Mouse (Mus musculus) kidney, postnatal 0 days (tissue): ENCODE measurements around the gene Kdelc2. TPM values are rescaled to one million over a fixed set of nuclear protein-coding genes. Genes with fewer than 3 reads are reported as not detected.

Experiments used
- ATAC-seq: fragments of 200-750 bp; cut with Nextera tagmentation; replicated peaks from 2 replicates; pipeline ENCODE4 v1.8.0; 2017; ENCODE audit warnings: low read depth, moderate number of reproducible peaks, moderate TSS enrichment, moderate library complexity; ENCODE audit not compliant: low FRiP score
- DNase-seq: peaks from one replicate; pipeline ENCODE4 v3.0.0-alpha.2; 2016; ENCODE audit warnings: low spot score
- H3K27ac ChIP-seq: fragments of 300-500 bp; sonication (generic); 2 replicates; pipeline ENCODE4 v1.5.1; 2014; ENCODE audit warnings: mild to moderate bottlenecking
- H3K27me3 ChIP-seq: fragments of 300-500 bp; sonication (generic); 2 replicates; pipeline ENCODE4 v1.6.1; 2014; ENCODE audit warnings: low read length, mixed read lengths; ENCODE audit not compliant: insufficient read depth
- H3K36me3 ChIP-seq: fragments of 300-500 bp; sonication (generic); 2 replicates; pipeline ENCODE4 v1.6.1; 2014; ENCODE audit warnings: low read length, mixed read lengths; ENCODE audit not compliant: insufficient read depth
- H3K4me1 ChIP-seq: fragments of 300-500 bp; sonication (generic); replicated peaks from 2 replicates; pipeline ENCODE4 v1.6.1; 2014; ENCODE audit warnings: antibody characterized with exemption, low read length, mixed read lengths; ENCODE audit not compliant: insufficient read depth
- H3K4me2 ChIP-seq: fragments of 300-500 bp; sonication (generic); 2 replicates; pipeline ENCODE4 v1.6.1; 2014; ENCODE audit warnings: mild to moderate bottlenecking, low read length, moderate library complexity, mixed read lengths
- H3K4me3 ChIP-seq: fragments of 300-500 bp; sonication (generic); replicated peaks from 2 replicates; pipeline ENCODE4 v1.5.1; 2014; ENCODE audit warnings: low read depth, low read length
- H3K9ac ChIP-seq: fragments of 300-500 bp; sonication (generic); 2 replicates; pipeline ENCODE4 v1.6.1; 2014; ENCODE audit warnings: low read depth, low read length
- H3K9me3 ChIP-seq: fragments of 300-500 bp; sonication (generic); replicated peaks from 2 replicates; pipeline ENCODE4 v1.6.1; 2016; ENCODE audit warnings: low read length, inconsistent platforms, mixed read lengths
- CTCF ChIP-seq: IDR thresholded peaks from 2 replicates; pipeline ENCODE4 v1.5.1; 2016; ENCODE audit warnings: antibody characterized with exemption, low read depth, mild to moderate bottlenecking, moderate library complexity
- WGBS: fragments of 180-500 bp; shearing (Covaris S2); extraction: QIAGEN DNeasy Blood & Tissue Kit; methylation state at CpG from one replicate; pipeline ENCODE4 v1.1.7; 2014; 5-methylcytosine and 5-hydroxymethylcytosine counted together
- polyA plus RNA-seq: library from polyadenylated mRNA; unstranded; fragments of >200 nt; fragmentation: Nextera tagmentation; extraction: Ambion mirVana; gene quantifications from 2 replicates; pipeline ENCODE4 v1.2.1, GENCODE M21; 2015

Gene Kdelc2
- polyA plus RNA-seq, 1 experiment from 2014 or later: 28.6 TPM

- ATAC-seq (no peak), DNase-seq (no peak)
- H3K9ac ChIP-seq: no peak overlapping the region
- no peaks in the 10 kb centered on the region for H3K9me3 ChIP-seq
- H3K4me3 ChIP-seq: no peak overlapping the region
- H3K4me2 ChIP-seq: no peak overlapping the region
- no peaks in the 10 kb centered on the region for H3K27me3 ChIP-seq
- no peaks in the 10 kb centered on the region for H3K4me1 ChIP-seq
- no peaks in the 10 kb centered on the region for H3K36me3 ChIP-seq
- WGBS: 83% methylated on average over 9 of the region's 9 CpGs
- no peak overlapping the region for H3K27ac ChIP-seq
- TF ChIP-seq CTCF: no peak
These were observed 39.0 kb upstream of the Kdelc2 start for GRCm38 (mm10) chr9:53344646-53345432.

DNA sequence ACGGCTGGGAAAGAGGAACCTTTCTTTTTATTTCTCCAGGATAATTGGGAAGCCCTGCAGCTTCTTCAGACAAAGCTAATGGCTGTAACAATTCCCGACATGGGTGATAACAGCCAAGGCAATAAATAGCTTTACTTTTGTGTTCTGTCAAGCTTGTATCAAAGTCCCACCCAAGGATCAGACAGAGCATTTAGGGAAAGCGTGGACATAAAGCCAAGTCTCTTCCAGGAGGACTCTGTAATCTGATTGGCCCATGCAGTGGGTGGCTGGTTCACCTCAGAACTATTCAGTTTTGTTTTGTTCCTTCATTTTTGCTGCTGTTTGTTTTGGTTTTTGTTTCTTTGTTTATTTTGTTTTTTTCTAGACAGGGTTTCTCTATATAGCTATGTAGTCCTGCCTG lies 38.1 kb upstream of the Kdelc2 start:
- WGBS: 39% methylated on average over 3 of the region's 3 CpGs
- DNase-seq (no peak), ATAC-seq (no peak)
- H3K4me1 ChIP-seq: no peaks in the 10 kb centered on the region
- H3K27ac ChIP-seq: no peak overlapping the region
- H3K4me3 ChIP-seq: no peak overlapping the region
- no peaks in the 10 kb centered on the region for H3K36me3 ChIP-seq
- H3K27me3 ChIP-seq: no peaks in the 10 kb centered on the region
- no peak overlapping the region for H3K4me2 ChIP-seq
- no peak for TF ChIP-seq CTCF
- no peak overlapping the region for H3K9ac ChIP-seq
- no peaks in the 10 kb centered on the region for H3K9me3 ChIP-seq

DNA sequence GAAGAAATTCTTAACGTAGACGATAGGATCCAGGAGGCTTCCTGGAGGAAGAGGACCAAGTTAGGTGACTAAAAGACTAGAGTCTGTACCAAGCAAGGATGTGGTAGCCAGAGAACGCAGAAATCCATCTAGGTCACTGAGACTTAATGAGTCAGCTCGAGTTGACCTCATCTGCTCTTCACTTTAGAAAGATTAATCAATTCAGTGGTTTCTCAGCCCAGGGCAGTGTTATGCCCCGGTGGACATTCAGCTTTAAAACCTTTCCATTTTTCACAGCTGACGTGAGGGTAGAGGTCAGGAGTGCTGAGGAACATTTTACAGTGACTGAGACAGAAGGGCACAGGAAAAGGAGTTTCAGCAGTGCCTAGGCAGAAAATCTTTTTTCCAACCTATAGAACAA lies 37.4 kb upstream of the Kdelc2 start:
- Histone ChIP-seq H3K9me3 (no peaks in the 10 kb centered on the region), H3K27me3 (no peaks in the 10 kb centered on the region), H3K4me2 (no peak overlapping the region), H3K9ac (no peak overlapping the region), H3K36me3 (no peaks in the 10 kb centered on the region), H3K4me1 (no peaks in the 10 kb centered on the region), H3K4me3 (no peak overlapping the region), H3K27ac (no peak overlapping the region)
- 42% methylated on average over 6 of the region's 6 CpGs for WGBS
- ATAC-seq (no peak), DNase-seq (no peak)
- TF ChIP-seq CTCF: no peak

GRCm38 (mm10) chr9:53349211-53349610 lies 34.6 kb upstream of the Kdelc2 start:
- Histone ChIP-seq H3K9me3 (no peaks in the 10 kb centered on the region), H3K27me3 (no peaks in the 10 kb centered on the region), H3K4me3 (no peak overlapping the region), H3K36me3 (no peaks in the 10 kb centered on the region), H3K4me1 (no peaks in the 10 kb centered on the region), H3K4me2 (no peak overlapping the region), H3K27ac (no peak overlapping the region), H3K9ac (no peak overlapping the region)
- TF ChIP-seq CTCF: no peak
- WGBS: 50% methylated on average over 1 of the region's 1 CpGs
- no peak for ATAC-seq
- no peak for DNase-seq

DNA sequence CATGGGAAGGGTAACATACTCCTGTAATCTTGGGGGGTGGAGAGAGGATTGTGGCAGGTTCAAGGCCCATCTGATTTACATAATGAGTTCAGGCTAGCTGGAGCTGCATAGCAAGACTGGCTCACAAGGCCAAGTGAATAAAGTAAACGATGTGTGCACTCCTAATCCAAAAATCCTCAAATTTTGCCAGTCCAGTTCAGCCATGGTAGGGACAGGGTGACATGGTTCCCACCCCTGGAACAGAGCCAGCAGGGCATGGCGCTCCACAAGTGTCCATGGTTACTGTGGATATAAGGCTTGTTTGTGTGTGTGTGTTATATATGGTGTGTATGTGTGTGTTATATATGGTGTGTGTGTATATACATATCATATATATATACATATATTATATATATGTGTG lies 33.5 kb upstream of the Kdelc2 start:
- Histone ChIP-seq H3K4me2 (no peak overlapping the region), H3K4me3 (no peak overlapping the region), H3K4me1 (no peaks in the 10 kb centered on the region), H3K36me3 (no peaks in the 10 kb centered on the region), H3K9me3 (no peaks in the 10 kb centered on the region), H3K27ac (no peak overlapping the region), H3K27me3 (no peaks in the 10 kb centered on the region), H3K9ac (no peak overlapping the region)
- 92% methylated on average over 2 of the region's 2 CpGs for WGBS
- TF ChIP-seq CTCF: no peak
- ATAC-seq: no peak
- DNase-seq: no peak

GRCm38 (mm10) chr9:53351899-53352298 lies 31.9 kb upstream of the Kdelc2 start:
- Histone ChIP-seq H3K27me3 (no peaks in the 10 kb centered on the region), H3K27ac (no peak overlapping the region), H3K36me3 (no peaks in the 10 kb centered on the region), H3K9ac (no peak overlapping the region), H3K4me1 (no peaks in the 10 kb centered on the region), H3K4me3 (no peak overlapping the region), H3K9me3 (no peaks in the 10 kb centered on the region), H3K4me2 (no peak overlapping the region)
- 84% methylated on average over 6 of the region's 6 CpGs for WGBS
- no peak for TF ChIP-seq CTCF
- DNase-seq (no peak), ATAC-seq (no peak)

DNA sequence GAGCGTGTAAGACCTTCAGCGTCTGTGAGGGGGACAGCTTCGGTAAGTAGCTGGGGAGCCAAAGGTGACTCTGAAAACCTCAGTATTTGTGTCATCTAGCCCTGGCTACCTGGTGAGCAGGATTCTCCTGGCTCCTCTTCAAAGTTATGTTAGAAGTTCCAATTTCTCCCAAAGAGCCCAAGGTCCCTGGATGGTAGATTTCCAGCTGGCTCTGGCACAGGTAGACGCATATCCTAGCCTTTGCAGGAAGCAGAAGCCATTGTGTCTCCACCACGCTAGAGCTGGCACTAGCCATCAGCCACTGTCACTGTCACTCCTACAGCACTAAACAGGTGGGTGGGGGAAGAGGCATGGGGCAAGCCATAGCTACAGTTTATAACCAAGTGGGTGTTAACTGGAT lies 30.7 kb upstream of the Kdelc2 start:
- H3K27ac ChIP-seq: no peak overlapping the region
- no peak for TF ChIP-seq CTCF
- H3K4me1 ChIP-seq: no peaks in the 10 kb centered on the region
- H3K4me3 ChIP-seq: no peak overlapping the region
- WGBS: 89% methylated on average over 5 of the region's 5 CpGs
- no peaks in the 10 kb centered on the region for H3K9me3 ChIP-seq
- H3K36me3 ChIP-seq: no peaks in the 10 kb centered on the region
- H3K27me3 ChIP-seq: no peaks in the 10 kb centered on the region
- no peak overlapping the region for H3K9ac ChIP-seq
- no peak overlapping the region for H3K4me2 ChIP-seq
- no peak for ATAC-seq
- no peak for DNase-seq
